Mouse (Mus musculus) heart, embryonic 13.5 days (tissue): ENCODE results near the gene Gm49337. TPM values are rescaled to one million over a fixed set of nuclear protein-coding genes. Genes with fewer than 3 reads are reported as not detected.

Source experiments
- ATAC-seq: fragments of 200-750 bp; cut with Nextera tagmentation; 2 replicates; pipeline ENCODE4 v1.8.0; 2017; ENCODE audit warnings: moderate TSS enrichment; ENCODE audit not compliant: insufficient number of reproducible peaks, low FRiP score, low TSS enrichment; ENCODE audit errors: extremely low read depth
- H3K27ac ChIP-seq: fragments of 300-500 bp; sonication (generic); replicated peaks from 2 replicates; pipeline ENCODE4 v1.5.1; 2015; ENCODE audit warnings: moderate library complexity, mild to moderate bottlenecking, inconsistent platforms
- H3K27me3 ChIP-seq: fragments of 300-500 bp; sonication (generic); replicated peaks from 2 replicates; pipeline ENCODE4 v1.6.1; 2015; ENCODE audit warnings: mild to moderate bottlenecking, inconsistent platforms
- H3K36me3 ChIP-seq: fragments of 300-500 bp; sonication (generic); 2 replicates; pipeline ENCODE4 v1.6.1; 2015; ENCODE audit warnings: mild to moderate bottlenecking, inconsistent platforms
- H3K4me1 ChIP-seq: fragments of 300-500 bp; sonication (generic); 2 replicates; pipeline ENCODE4 v1.6.1; 2015; ENCODE audit warnings: inconsistent platforms
- H3K4me2 ChIP-seq: fragments of 300-500 bp; sonication (generic); 2 replicates; pipeline ENCODE4 v1.6.1; 2015; ENCODE audit warnings: inconsistent platforms, mild to moderate bottlenecking, moderate library complexity
- H3K4me3 ChIP-seq: fragments of 300-500 bp; sonication (generic); 2 replicates; pipeline ENCODE4 v1.5.1; 2015; ENCODE audit warnings: moderate library complexity, mild to moderate bottlenecking, inconsistent platforms
- H3K9ac ChIP-seq: fragments of 300-500 bp; sonication (generic); 2 replicates; pipeline ENCODE4 v1.6.1; 2015; ENCODE audit warnings: inconsistent platforms, mild to moderate bottlenecking, moderate library complexity
- H3K9me3 ChIP-seq: fragments of 300-500 bp; sonication (generic); 2 replicates; pipeline ENCODE4 v1.6.1; 2016; ENCODE audit warnings: inconsistent platforms
- WGBS: fragments of 180-500 bp; shearing (Covaris S2); methylation state at CpG from one replicate; pipeline ENCODE4 v1.1.7; 2015; ENCODE audit warnings: mixed read lengths; 5-methylcytosine and 5-hydroxymethylcytosine counted together
- polyA plus RNA-seq: library from polyadenylated mRNA; unstranded; fragments of >200 nt; fragmentation: Nextera tagmentation; extraction: Ambion mirVana; gene quantifications from 2 replicates; pipeline ENCODE4 v1.2.1, GENCODE M21; 2015

The Gm49337 gene
- polyA plus RNA-seq, result not detected in 2 replicates

DNA sequence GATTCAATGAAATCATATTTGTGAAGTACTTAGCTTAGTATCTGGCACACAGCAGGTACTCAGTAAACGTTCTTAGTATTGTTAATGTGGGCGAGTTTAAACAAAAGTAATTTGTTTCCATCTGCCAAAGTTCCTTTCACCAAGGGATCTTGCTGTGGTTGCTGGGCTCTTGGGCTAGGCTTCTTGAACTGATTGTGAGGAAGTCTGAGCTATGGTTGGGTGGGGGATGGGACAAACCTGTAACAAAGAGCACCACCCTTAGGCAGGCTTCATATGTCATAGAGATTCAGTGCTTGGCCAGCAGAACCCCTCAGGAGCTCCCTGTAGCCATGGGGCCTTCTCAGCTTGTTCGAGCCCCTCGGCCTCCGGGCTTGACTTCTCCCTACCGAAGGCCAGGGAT is at the start of gene Gm49337, which contains the start of gene 1700042G07Rik:
Gene Gm49337 (plus strand): TSS at position 313 of the 400 bp plus-strand sequence.
Gene 1700042G07Rik (plus strand): TSS at position 301 of the 400 bp plus-strand sequence.
- H3K9me3 ChIP-seq, result no peaks in the 10 kb centered on the region
- H3K36me3 ChIP-seq, result no peaks in the 10 kb centered on the region
- 0 out of 2 replicates have a peak within 1 kb of the TSS, but pooled peaks have one; percentile 52 for H3K9ac ChIP-seq
- H3K27ac ChIP-seq, result peak within 1 kb of the TSS; percentile 89
- no peaks in the 10 kb centered on the region for H3K27me3 ChIP-seq
- peaks cover 46% of the 10 kb centered on the region for H3K4me1 ChIP-seq
- H3K4me2 ChIP-seq, result no peak within 1 kb of the TSS
- no peak within 1 kb of the TSS for H3K4me3 ChIP-seq
- WGBS, result 84% methylated on average over 6 of the region's 6 CpGs
- no peak for ATAC-seq

GRCm38 (mm10) chr4:116123602-116124519 is 49.3 kb upstream of the Gm49337 start, which contains the start of the genes Rad54l and Pomgnt1:
Rad54l (minus strand) TSS chr4:116123690.
Pomgnt1 (plus strand) TSS chr4:116123840.
- 6% methylated on average over 24 of the region's 24 CpGs for WGBS
- Histone ChIP-seq H3K36me3 (peaks cover 17% of the 10 kb centered on the region), H3K9ac (peak within 1 kb of the TSS; percentile 83), H3K4me2 (peak within 1 kb of the TSS; percentile 85), H3K4me1 (peaks cover 21% of the 10 kb centered on the region), H3K9me3 (no peaks in the 10 kb centered on the region), H3K4me3 (peak within 1 kb of the TSS; percentile 70), H3K27me3 (no peaks in the 10 kb centered on the region), H3K27ac (peak within 1 kb of the TSS; percentile 82)
- peak; percentile 89 for ATAC-seq

GRCm38 (mm10) chr4:116125803-116126386 is 47.3 kb upstream of the Gm49337 start:
- Histone ChIP-seq H3K4me1 (peaks cover 21% of the 10 kb centered on the region), H3K9me3 (no peaks in the 10 kb centered on the region), H3K4me2 (no peak overlapping the region), H3K4me3 (no peak overlapping the region), H3K27ac (no peak overlapping the region), H3K27me3 (no peaks in the 10 kb centered on the region), H3K9ac (no peak overlapping the region), H3K36me3 (no peaks in the 10 kb centered on the region)
- ATAC-seq, result no peak
- 81% methylated on average over 4 of the region's 4 CpGs for WGBS

- Histone ChIP-seq H3K4me1 (peaks cover 14% of the 10 kb centered on the region), H3K4me2 (no peak overlapping the region), H3K27ac (no peak overlapping the region), H3K27me3 (no peaks in the 10 kb centered on the region), H3K9ac (no peak overlapping the region), H3K9me3 (no peaks in the 10 kb centered on the region), H3K36me3 (no peaks in the 10 kb centered on the region), H3K4me3 (no peak overlapping the region)
- WGBS, result 75% methylated on average over 6 of the region's 6 CpGs
- ATAC-seq, result no peak
Measured at GRCm38 (mm10) chr4:116127956-116128355, 45.2 kb upstream of the Gm49337 start.

GRCm38 (mm10) chr4:116133126-116133525 is 40.1 kb upstream of the Gm49337 start:
- 77% methylated on average over 4 of the region's 4 CpGs for WGBS
- H3K4me3 ChIP-seq, result no peak overlapping the region
- H3K9me3 ChIP-seq, result no peaks in the 10 kb centered on the region
- ATAC-seq, result no peak
- H3K36me3 ChIP-seq, result 0 out of 2 replicates have a peak, but pooled peaks cover 9% of the 10 kb centered on the region
- H3K4me2 ChIP-seq, result no peak overlapping the region
- H3K27ac ChIP-seq, result no peak overlapping the region
- H3K4me1 ChIP-seq, result peaks cover 7% of the 10 kb centered on the region; the same call in 1 of the 2 replicates
- H3K27me3 ChIP-seq, result no peaks in the 10 kb centered on the region
- no peak overlapping the region for H3K9ac ChIP-seq

GRCm38 (mm10) chr4:116134990-116135389 is 38.2 kb upstream of the Gm49337 start:
- H3K27ac ChIP-seq, result no peak overlapping the region
- no peak overlapping the region for H3K4me3 ChIP-seq
- WGBS, result 38% methylated on average over 2 of the region's 2 CpGs
- 0 out of 2 replicates have a peak, but pooled peaks cover 9% of the 10 kb centered on the region for H3K36me3 ChIP-seq
- no peak overlapping the region for H3K9ac ChIP-seq
- ATAC-seq, result no peak
- no peak overlapping the region for H3K4me2 ChIP-seq
- H3K4me1 ChIP-seq, result peaks cover 7% of the 10 kb centered on the region; the same call in 1 of the 2 replicates
- no peaks in the 10 kb centered on the region for H3K9me3 ChIP-seq
- no peaks in the 10 kb centered on the region for H3K27me3 ChIP-seq

DNA sequence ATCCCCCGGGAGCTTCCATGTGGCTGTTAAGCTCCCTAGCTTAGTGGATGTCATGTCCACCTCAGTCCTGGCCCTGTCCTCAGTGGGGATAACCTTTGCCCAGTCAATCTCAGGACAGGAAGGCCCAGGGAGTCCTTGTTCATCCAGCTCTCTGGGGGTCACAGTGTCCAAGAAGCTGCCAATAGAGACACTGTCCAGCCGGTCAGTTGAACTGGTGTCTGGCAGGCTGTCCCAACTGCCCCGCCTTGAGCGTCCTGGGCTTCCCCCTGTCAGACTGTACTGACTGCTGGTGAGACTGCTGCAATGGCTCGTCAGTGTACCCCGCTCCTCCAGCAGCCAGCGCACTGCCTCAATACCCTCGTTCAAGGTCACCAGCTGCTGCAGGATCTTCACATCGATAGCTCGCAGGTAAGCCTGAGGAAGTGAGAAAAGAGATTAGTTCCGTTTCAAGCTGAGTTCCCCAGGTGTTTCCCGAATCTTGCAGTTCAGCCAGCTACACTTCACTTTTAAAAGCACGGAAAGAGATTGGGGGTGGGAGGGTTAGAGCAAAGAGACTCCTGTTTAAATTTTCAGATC is 35.7 kb upstream of the Gm49337 start:
- WGBS, result 33% methylated on average over 13 of the region's 13 CpGs
- Histone ChIP-seq H3K9me3 (no peaks in the 10 kb centered on the region), H3K9ac (peak overlapping the region; percentile 9; the same call in 1 of the 2 replicates), H3K4me1 (peaks cover 18% of the 10 kb centered on the region), H3K4me2 (no peak overlapping the region), H3K27ac (no peak overlapping the region), H3K36me3 (0 out of 2 replicates have a peak, but pooled peaks cover 9% of the 10 kb centered on the region), H3K27me3 (peaks cover 2% of the 10 kb centered on the region; the same call in 1 of the 2 replicates), H3K4me3 (no peak overlapping the region)
- ATAC-seq, result no peak

DNA sequence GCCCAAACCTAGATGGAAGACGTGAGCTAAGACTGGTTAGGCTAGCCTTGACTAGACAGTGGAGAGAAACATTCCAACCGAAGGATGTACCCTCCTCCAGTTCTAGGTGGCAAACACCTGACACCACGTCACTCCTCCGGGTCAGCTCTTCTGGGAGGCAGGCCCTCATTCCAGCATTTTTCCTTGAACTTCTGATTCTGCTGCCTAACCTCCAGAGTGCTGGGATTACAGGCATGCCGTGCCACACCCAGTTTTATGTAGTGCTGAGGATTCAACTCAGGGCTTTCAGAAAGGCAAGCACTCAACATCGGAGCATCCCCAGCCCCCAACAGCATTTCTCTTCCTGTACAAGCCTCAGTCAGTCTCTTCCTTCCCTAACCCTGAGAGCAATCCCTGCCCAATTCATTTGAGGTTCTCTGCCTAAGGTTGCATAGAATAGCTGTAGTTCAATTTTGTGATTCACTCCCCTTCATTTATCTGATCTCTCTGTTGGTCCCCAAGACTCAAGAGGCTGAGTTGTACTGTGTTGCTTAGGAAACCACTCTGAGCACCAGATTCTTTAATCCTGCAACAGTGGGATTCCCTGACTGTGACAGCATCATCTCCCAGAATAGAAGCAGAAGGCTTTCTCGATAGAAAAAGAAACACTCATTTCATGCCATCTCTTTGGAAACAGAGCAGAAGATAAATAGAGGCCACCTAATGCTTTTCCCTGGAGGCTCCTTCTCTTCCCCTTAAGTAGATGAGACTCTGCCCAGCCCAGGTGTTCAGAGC is 32.2 kb upstream of the Gm49337 start:
- WGBS, result 68% methylated on average over 7 of the region's 7 CpGs
- H3K27me3 ChIP-seq, result peaks cover 15% of the 10 kb centered on the region
- H3K36me3 ChIP-seq, result 0 out of 2 replicates have a peak, but pooled peaks cover 9% of the 10 kb centered on the region
- H3K4me1 ChIP-seq, result peaks cover 33% of the 10 kb centered on the region
- H3K9ac ChIP-seq, result no peak overlapping the region
- no peak overlapping the region for H3K4me3 ChIP-seq
- no peak overlapping the region for H3K4me2 ChIP-seq
- ATAC-seq, result no peak
- H3K27ac ChIP-seq, result 0 out of 2 replicates have a peak overlapping the region, but pooled peaks have one; percentile 8
- H3K9me3 ChIP-seq, result no peaks in the 10 kb centered on the region

- H3K4me3 ChIP-seq, result no peak overlapping the region
- no peaks in the 10 kb centered on the region for H3K9me3 ChIP-seq
- no peak for ATAC-seq
- no peak overlapping the region for H3K9ac ChIP-seq
- peaks cover 15% of the 10 kb centered on the region for H3K27me3 ChIP-seq
- 0 out of 2 replicates have a peak overlapping the region, but pooled peaks have one; percentile 8 for H3K27ac ChIP-seq
- H3K36me3 ChIP-seq, result 0 out of 2 replicates have a peak, but pooled peaks cover 9% of the 10 kb centered on the region
- 62% methylated on average over 1 of the region's 1 CpGs for WGBS
- peaks cover 33% of the 10 kb centered on the region for H3K4me1 ChIP-seq
- H3K4me2 ChIP-seq, result no peak overlapping the region
Measured at GRCm38 (mm10) chr4:116141736-116142135, 31.4 kb upstream of the Gm49337 start.

GRCm38 (mm10) chr4:116142269-116142668 is 30.9 kb upstream of the Gm49337 start:
- ATAC-seq, result no peak
- 82% methylated on average over 7 of the region's 7 CpGs for WGBS

More at GRCm38 (mm10) chr4:116142269-116142668, 30.9 kb upstream of the Gm49337 start:
- Histone ChIP-seq H3K27me3 (peaks cover 15% of the 10 kb centered on the region), H3K4me1 (peaks cover 33% of the 10 kb centered on the region), H3K9ac (no peak overlapping the region), H3K4me2 (no peak overlapping the region), H3K27ac (no peak overlapping the region), H3K4me3 (no peak overlapping the region), H3K9me3 (no peaks in the 10 kb centered on the region), H3K36me3 (0 out of 2 replicates have a peak, but pooled peaks cover 5% of the 10 kb centered on the region)
